8 mouse cellular contexts compared by ENCODE assay signal in genomic region chr3:21936262-21936603, GRCm38 (mm10).
DNase-seq lines count a peak whose midpoint lies in the region; ATAC-seq and TF ChIP-seq lines count a peak whose summit lies in the region.

No protein-coding gene starts in this region.

- H3K4me1 ChIP-seq in testis, adult 2 months (ENCODE audit: control insufficient read depth, insufficient read depth, low read length), result peaks cover 14% of the 10 kb centered on the region
- peaks cover 9 to 35% of the 10 kb centered on the region in 2 experiments; a peak in 3 of 4 replicates for H3K4me1 ChIP-seq in liver, embryonic 14.5 days (replicated peaks; ENCODE audit: control insufficient read depth in 2 of 2, insufficient read depth in 2 of 2, low read length in 1 of 2)
- H3K4me1 ChIP-seq in stomach, embryonic 16.5 days (ENCODE audit: control insufficient read depth, insufficient read depth, low read length), result peaks cover 22% of the 10 kb centered on the region

- intact Hi-C loops in left cerebral cortex, postnatal 14 days (cut with DNase I), result loop anchor here (1.0 to 10.0 kb wide), 8 partner anchors 49 to 1279 kb away; partner anchors contain the start of gene Tbl1xr1

- peak overlapping the region; percentile 76 for H3K4me2 ChIP-seq in liver, embryonic 14.5 days (ENCODE audit: low read depth)
- peak overlapping the region; percentile 53 for H3K4me2 ChIP-seq in stomach, embryonic 16.5 days (ENCODE audit: low read depth, low read length)

- no peak for TF ChIP-seq POLR2A in testis, adult 2 months (IDR thresholded peaks at IDR 0.05; ENCODE audit: control insufficient read depth, low read depth, low read length)

- no peak for TF ChIP-seq EP300 in liver, embryonic 14.5 days (IDR thresholded peaks at IDR 0.05; ENCODE audit: low read depth)

- no peaks in the 10 kb centered on the region for H3K9me3 ChIP-seq in liver, embryonic 14.5 days (ENCODE audit: control insufficient read depth, low read length)
- no peaks in the 10 kb centered on the region for H3K9me3 ChIP-seq in stomach, embryonic 16.5 days (replicated peaks; ENCODE audit: control insufficient read depth, low read length)

- H3K4me3 ChIP-seq in testis, adult 2 months (ENCODE audit: control insufficient read depth, low read depth, low read length), result peak overlapping the region; percentile 39; the same call in 1 of the 2 replicates
- peak overlapping the region; percentile 46 to 48 for H3K4me3 ChIP-seq in liver, embryonic 14.5 days (ENCODE audit: insufficient read depth in 1 of 2, low read depth in 2 of 2, low read length in 2 of 2)
- H3K4me3 ChIP-seq in stomach, embryonic 16.5 days (replicated peaks; ENCODE audit: low read length), result peak overlapping the region; percentile 37

- DNase-seq in cerebellum, postnatal 36 days, result no peak
- DNase-seq in testis, postnatal 10 days (ENCODE audit: low spot score), result no peak
- no peak for DNase-seq in liver, embryonic 14.5 days (ENCODE audit: low read depth in 3 of 3, low spot score in 3 of 3)
- DNase-seq in ovary, postnatal 14 days (ENCODE audit: low spot score), result no peak
- no peak for DNase-seq in left cerebral cortex, postnatal 14 days (ENCODE audit: low spot score in 2 of 2)

- no peaks in the 10 kb centered on the region for H3K27me3 ChIP-seq in testis, adult 2 months (ENCODE audit: control insufficient read depth, insufficient read depth, low read length)
- H3K27me3 ChIP-seq in liver, embryonic 14.5 days (ENCODE audit: control insufficient read depth, insufficient read depth, low read length), result no peaks in the 10 kb centered on the region
- H3K27me3 ChIP-seq in stomach, embryonic 16.5 days (ENCODE audit: control insufficient read depth, insufficient read depth, low read length), result no peaks in the 10 kb centered on the region

- no peaks in the 10 kb centered on the region for H3K36me3 ChIP-seq in testis, adult 2 months (ENCODE audit: control insufficient read depth, insufficient read depth, low read length)
- H3K36me3 ChIP-seq in liver, embryonic 14.5 days (replicated peaks; ENCODE audit: control insufficient read depth, insufficient read depth, low read depth), result no peaks in the 10 kb centered on the region
- no peaks in the 10 kb centered on the region for H3K36me3 ChIP-seq in stomach, embryonic 16.5 days (ENCODE audit: control insufficient read depth, insufficient read depth, low read length)

- H3K27ac ChIP-seq in testis, adult 2 months (ENCODE audit: control insufficient read depth, insufficient read depth, low read depth, low read length), result no peak overlapping the region
- H3K27ac ChIP-seq in liver, embryonic 14.5 days, result no peak overlapping the region
- H3K27ac ChIP-seq in stomach, embryonic 16.5 days (ENCODE audit: low read length), result peak overlapping the region; percentile 28; the same call in 1 of the 2 replicates

- no peak for TF ChIP-seq CTCF in testis, adult 2 months (IDR thresholded peaks at IDR 0.05; ENCODE audit: control insufficient read depth, insufficient read depth, insufficient replicate concordance, low read depth, low read length)
- no peak; the same call in 1 of the 2 replicates for TF ChIP-seq CTCF in liver, embryonic 14.5 days (IDR thresholded peaks at IDR 0.05; ENCODE audit: low read depth)

- WGBS in liver, embryonic 14.5 days (ENCODE audit: insufficient replicate concordance), result 5% methylated on average over 8 of the region's 8 CpGs
- 7% methylated on average over 8 of the region's 8 CpGs for WGBS in stomach, embryonic 16.5 days

- peak overlapping the region; percentile 53 for H3K9ac ChIP-seq in liver, embryonic 14.5 days (replicated peaks)
- H3K9ac ChIP-seq in stomach, embryonic 16.5 days (ENCODE audit: low read length), result peak overlapping the region; percentile 41; the same call in 1 of the 2 replicates

- peak; percentile 59 for ATAC-seq in cerebellum, adult (ENCODE audit: insufficient number of reproducible peaks, low FRiP score, low TSS enrichment)
- peak; percentile 70 for ATAC-seq in liver, embryonic 14.5 days (ENCODE audit: insufficient read depth)
- no peak for ATAC-seq in stomach, embryonic 16.5 days (ENCODE audit: insufficient read depth, low FRiP score)
